Mouse (Mus musculus): ENCODE measurements at regions not wholly inside any gene's neighbourhood (a gene's known extent, or its start where the extent isn't known, plus 50 kb on each side); places are given as distances from the start of the nearest gene placed in this dataset.
A peak's percentile ranks its signal among the peaks of the same experiment; 100 is the strongest.

- Histone ChIP-seq H3K36me3 (ENCODE audit: control insufficient read depth, insufficient read depth, low read length) (no peaks in the 10 kb centered on the region), H3K79me2 (ENCODE audit: control insufficient read depth, insufficient read depth, low read length) (no peaks in the 10 kb centered on the region), H3K27ac (replicated peaks; ENCODE audit: insufficient read depth, low read depth, low read length) (no peak overlapping the region), H3K4me1 (ENCODE audit: control insufficient read depth, insufficient read depth, low read length) (no peaks in the 10 kb centered on the region), H3K27me3 (ENCODE audit: control insufficient read depth, insufficient read depth, low read length) (no peaks in the 10 kb centered on the region), H3K9ac (ENCODE audit: low read depth, low read length) (no peak overlapping the region), H3K4me3 (ENCODE audit: insufficient read depth, low read depth, low read length) (no peak overlapping the region)
- 13% methylated on average over 13 of the region's 13 CpGs for WGBS
- TF ChIP-seq CTCF (IDR thresholded peaks at IDR 0.05; ENCODE audit: low read depth, low read length) (peak; percentile 81), POLR2A (IDR thresholded peaks at IDR 0.05; ENCODE audit: extremely low read depth, insufficient read depth, low read length) (no peak)
- DNase-seq (ENCODE audit: extremely low read depth, low read depth, low spot score) = peak; percentile 17
Observed at GRCm38 (mm10) chr14:104038628-104039325, 194.6 kb upstream of the Ednrb start.

- peak; percentile 12 for DNase-seq (ENCODE audit: extremely low read depth, low read depth, low spot score)
- no peak; the same call in 1 of the 2 replicates for TF ChIP-seq CTCF (IDR thresholded peaks at IDR 0.05; ENCODE audit: low read depth, low read length)
- no peak for TF ChIP-seq POLR2A (IDR thresholded peaks at IDR 0.05; ENCODE audit: extremely low read depth, insufficient read depth, low read length)
- Histone ChIP-seq H3K9ac (ENCODE audit: low read depth, low read length) (no peak overlapping the region), H3K4me3 (ENCODE audit: insufficient read depth, low read depth, low read length) (no peak overlapping the region), H3K27me3 (ENCODE audit: control insufficient read depth, insufficient read depth, low read length) (no peaks in the 10 kb centered on the region), H3K36me3 (ENCODE audit: control insufficient read depth, insufficient read depth, low read length) (no peaks in the 10 kb centered on the region), H3K79me2 (ENCODE audit: control insufficient read depth, insufficient read depth, low read length) (no peaks in the 10 kb centered on the region), H3K27ac (replicated peaks; ENCODE audit: insufficient read depth, low read depth, low read length) (no peak overlapping the region), H3K4me1 (ENCODE audit: control insufficient read depth, insufficient read depth, low read length) (no peaks in the 10 kb centered on the region)
- WGBS = 26% methylated on average over 1 of the region's 1 CpGs
Observed at GRCm38 (mm10) chr14:104033606-104034005, 189.4 kb upstream of the Ednrb start.

- Histone ChIP-seq H3K27me3 (ENCODE audit: control insufficient read depth, insufficient read depth, low read length) (no peaks in the 10 kb centered on the region), H3K4me3 (ENCODE audit: insufficient read depth, low read depth, low read length) (no peak overlapping the region), H3K36me3 (ENCODE audit: control insufficient read depth, insufficient read depth, low read length) (no peaks in the 10 kb centered on the region), H3K4me1 (ENCODE audit: control insufficient read depth, insufficient read depth, low read length) (peaks cover 2% of the 10 kb centered on the region; the same call in 1 of the 2 replicates), H3K79me2 (ENCODE audit: control insufficient read depth, insufficient read depth, low read length) (no peaks in the 10 kb centered on the region), H3K9ac (ENCODE audit: low read depth, low read length) (no peak overlapping the region), H3K27ac (replicated peaks; ENCODE audit: insufficient read depth, low read depth, low read length) (no peak overlapping the region)
- no peak for TF ChIP-seq POLR2A (IDR thresholded peaks at IDR 0.05; ENCODE audit: extremely low read depth, insufficient read depth, low read length)
- no peak for TF ChIP-seq CTCF (IDR thresholded peaks at IDR 0.05; ENCODE audit: low read depth, low read length)
- DNase-seq (ENCODE audit: extremely low read depth, low read depth, low spot score) = no peak
- WGBS = 74% methylated on average over 11 of the region's 11 CpGs
Observed at GRCm38 (mm10) chr14:104030784-104031470, 186.7 kb upstream of the Ednrb start.

GRCm38 (mm10) chr14:104029668-104030530 is 185.7 kb upstream of the Ednrb start:
- Histone ChIP-seq H3K79me2 (ENCODE audit: control insufficient read depth, insufficient read depth, low read length) (no peaks in the 10 kb centered on the region), H3K36me3 (ENCODE audit: control insufficient read depth, insufficient read depth, low read length) (no peaks in the 10 kb centered on the region), H3K4me3 (ENCODE audit: insufficient read depth, low read depth, low read length) (no peak overlapping the region), H3K4me1 (ENCODE audit: control insufficient read depth, insufficient read depth, low read length) (peaks cover 2% of the 10 kb centered on the region; the same call in 1 of the 2 replicates), H3K27ac (replicated peaks; ENCODE audit: insufficient read depth, low read depth, low read length) (no peak overlapping the region), H3K27me3 (ENCODE audit: control insufficient read depth, insufficient read depth, low read length) (no peaks in the 10 kb centered on the region), H3K9ac (ENCODE audit: low read depth, low read length) (no peak overlapping the region)
- no peak for DNase-seq (ENCODE audit: extremely low read depth, low read depth, low spot score)
- 59% methylated on average over 20 of the region's 20 CpGs for WGBS
- TF ChIP-seq POLR2A (IDR thresholded peaks at IDR 0.05; ENCODE audit: extremely low read depth, insufficient read depth, low read length) (no peak), CTCF (IDR thresholded peaks at IDR 0.05; ENCODE audit: low read depth, low read length) (no peak)

- DNase-seq (ENCODE audit: extremely low read depth, low read depth, low spot score) = no peak
- TF ChIP-seq POLR2A (IDR thresholded peaks at IDR 0.05; ENCODE audit: extremely low read depth, insufficient read depth, low read length) (no peak), CTCF (IDR thresholded peaks at IDR 0.05; ENCODE audit: low read depth, low read length) (no peak)
- H3K27ac ChIP-seq (replicated peaks; ENCODE audit: insufficient read depth, low read depth, low read length) = no peak overlapping the region
- no peaks in the 10 kb centered on the region for H3K27me3 ChIP-seq (ENCODE audit: control insufficient read depth, insufficient read depth, low read length)
- H3K4me3 ChIP-seq (ENCODE audit: insufficient read depth, low read depth, low read length) = no peak overlapping the region
- H3K36me3 ChIP-seq (ENCODE audit: control insufficient read depth, insufficient read depth, low read length) = no peaks in the 10 kb centered on the region
- no peaks in the 10 kb centered on the region for H3K79me2 ChIP-seq (ENCODE audit: control insufficient read depth, insufficient read depth, low read length)
- H3K9ac ChIP-seq (ENCODE audit: low read depth, low read length) = no peak overlapping the region
- peaks cover 2% of the 10 kb centered on the region; the same call in 1 of the 2 replicates for H3K4me1 ChIP-seq (ENCODE audit: control insufficient read depth, insufficient read depth, low read length)
- WGBS = 89% methylated on average over 8 of the region's 8 CpGs
Observed at GRCm38 (mm10) chr14:104027900-104028285, 183.7 kb upstream of the Ednrb start.

Measured in liver, adult 2 months (tissue).